Mouse (Mus musculus): ENCODE measurements at regions not wholly inside any gene's neighbourhood (a gene's known extent, or its start where the extent isn't known, plus 50 kb on each side); places are given as distances from the start of the nearest gene placed in this dataset.

GRCm38 (mm10) chr15:62812026-62812425 is 1033.0 kb downstream of the Gsdmc2 start:
- TF ChIP-seq CTCF (IDR thresholded peaks at IDR 0.05; ENCODE audit: borderline replicate concordance, control insufficient read depth, extremely low read depth, insufficient read depth, low read length, poor library complexity) (no peak), POLR2A (IDR thresholded peaks at IDR 0.05; ENCODE audit: control insufficient read depth, extremely low read depth, insufficient read depth, low read length, poor library complexity) (no peak)
- Histone ChIP-seq H3K36me3 (ENCODE audit: control insufficient read depth, insufficient read depth, low read length) (no peaks in the 10 kb centered on the region), H3K27me3 (ENCODE audit: control insufficient read depth, insufficient read depth, low read length) (no peaks in the 10 kb centered on the region), H3K27ac (ENCODE audit: control insufficient read depth, insufficient read depth, low read length) (no peak overlapping the region), H3K4me3 (ENCODE audit: control insufficient read depth, insufficient read depth, low read length) (no peak overlapping the region), H3K4me1 (replicated peaks; ENCODE audit: control insufficient read depth, insufficient read depth, low read length) (no peaks in the 10 kb centered on the region)
- WGBS: 73% methylated on average over 2 of the region's 2 CpGs
- no peak for DNase-seq

- H3K27ac ChIP-seq (ENCODE audit: control insufficient read depth, insufficient read depth, low read length): no peak overlapping the region
- no peak overlapping the region for H3K4me3 ChIP-seq (ENCODE audit: control insufficient read depth, insufficient read depth, low read length)
- DNase-seq: no peak
- H3K4me1 ChIP-seq (replicated peaks; ENCODE audit: control insufficient read depth, insufficient read depth, low read length): no peaks in the 10 kb centered on the region
- no peaks in the 10 kb centered on the region for H3K36me3 ChIP-seq (ENCODE audit: control insufficient read depth, insufficient read depth, low read length)
- no peaks in the 10 kb centered on the region for H3K27me3 ChIP-seq (ENCODE audit: control insufficient read depth, insufficient read depth, low read length)
- TF ChIP-seq CTCF (IDR thresholded peaks at IDR 0.05; ENCODE audit: borderline replicate concordance, control insufficient read depth, extremely low read depth, insufficient read depth, low read length, poor library complexity) (no peak), POLR2A (IDR thresholded peaks at IDR 0.05; ENCODE audit: control insufficient read depth, extremely low read depth, insufficient read depth, low read length, poor library complexity) (no peak)
- 6% methylated on average over 3 of the region's 3 CpGs for WGBS
Measured at GRCm38 (mm10) chr15:62809320-62809719, 1035.7 kb downstream of the Gsdmc2 start.

- H3K27me3 ChIP-seq (ENCODE audit: control insufficient read depth, insufficient read depth, low read length): no peaks in the 10 kb centered on the region
- no peak for TF ChIP-seq POLR2A (IDR thresholded peaks at IDR 0.05; ENCODE audit: control insufficient read depth, extremely low read depth, insufficient read depth, low read length, poor library complexity)
- TF ChIP-seq CTCF (IDR thresholded peaks at IDR 0.05; ENCODE audit: borderline replicate concordance, control insufficient read depth, extremely low read depth, insufficient read depth, low read length, poor library complexity): no peak
- H3K4me3 ChIP-seq (ENCODE audit: control insufficient read depth, insufficient read depth, low read length): no peak overlapping the region
- 46% methylated on average over 4 of the region's 4 CpGs for whole genome bisulfite sequencing
- no peaks in the 10 kb centered on the region for H3K36me3 ChIP-seq (ENCODE audit: control insufficient read depth, insufficient read depth, low read length)
- no peaks in the 10 kb centered on the region for H3K4me1 ChIP-seq (replicated peaks; ENCODE audit: control insufficient read depth, insufficient read depth, low read length)
- DNase-seq: no peak
- H3K27ac ChIP-seq (ENCODE audit: control insufficient read depth, insufficient read depth, low read length): no peak overlapping the region
Measured at GRCm38 (mm10) chr15:62808087-62808808, 1036.7 kb downstream of the Gsdmc2 start.

GRCm38 (mm10) chr15:62807364-62807763 is 1037.6 kb downstream of the Gsdmc2 start:
- H3K27me3 ChIP-seq (ENCODE audit: control insufficient read depth, insufficient read depth, low read length): no peaks in the 10 kb centered on the region
- no peak for TF ChIP-seq CTCF (IDR thresholded peaks at IDR 0.05; ENCODE audit: borderline replicate concordance, control insufficient read depth, extremely low read depth, insufficient read depth, low read length, poor library complexity)
- no peak for TF ChIP-seq POLR2A (IDR thresholded peaks at IDR 0.05; ENCODE audit: control insufficient read depth, extremely low read depth, insufficient read depth, low read length, poor library complexity)
- no peaks in the 10 kb centered on the region for H3K36me3 ChIP-seq (ENCODE audit: control insufficient read depth, insufficient read depth, low read length)
- no peak overlapping the region for H3K27ac ChIP-seq (ENCODE audit: control insufficient read depth, insufficient read depth, low read length)
- H3K4me1 ChIP-seq (replicated peaks; ENCODE audit: control insufficient read depth, insufficient read depth, low read length): no peaks in the 10 kb centered on the region
- DNase-seq: no peak
- no peak overlapping the region for H3K4me3 ChIP-seq (ENCODE audit: control insufficient read depth, insufficient read depth, low read length)
- WGBS: 3% methylated on average over 1 of the region's 1 CpGs

- no peak for DNase-seq
- H3K27me3 ChIP-seq (ENCODE audit: control insufficient read depth, insufficient read depth, low read length): no peaks in the 10 kb centered on the region
- no peaks in the 10 kb centered on the region for H3K36me3 ChIP-seq (ENCODE audit: control insufficient read depth, insufficient read depth, low read length)
- TF ChIP-seq POLR2A (IDR thresholded peaks at IDR 0.05; ENCODE audit: control insufficient read depth, extremely low read depth, insufficient read depth, low read length, poor library complexity): no peak
- no peak overlapping the region for H3K4me3 ChIP-seq (ENCODE audit: control insufficient read depth, insufficient read depth, low read length)
- no peak overlapping the region for H3K27ac ChIP-seq (ENCODE audit: control insufficient read depth, insufficient read depth, low read length)
- H3K4me1 ChIP-seq (replicated peaks; ENCODE audit: control insufficient read depth, insufficient read depth, low read length): no peaks in the 10 kb centered on the region
Measured at GRCm38 (mm10) chr15:62802770-62803169, 1042.2 kb downstream of the Gsdmc2 start.

- Histone ChIP-seq H3K27me3 (ENCODE audit: control insufficient read depth, insufficient read depth, low read length) (no peaks in the 10 kb centered on the region), H3K4me1 (replicated peaks; ENCODE audit: control insufficient read depth, insufficient read depth, low read length) (peaks cover 2% of the 10 kb centered on the region), H3K27ac (ENCODE audit: control insufficient read depth, insufficient read depth, low read length) (no peak overlapping the region), H3K4me3 (ENCODE audit: control insufficient read depth, insufficient read depth, low read length) (no peak overlapping the region), H3K36me3 (ENCODE audit: control insufficient read depth, insufficient read depth, low read length) (no peaks in the 10 kb centered on the region)
- no peak for DNase-seq
- TF ChIP-seq CTCF (IDR thresholded peaks at IDR 0.05; ENCODE audit: borderline replicate concordance, control insufficient read depth, extremely low read depth, insufficient read depth, low read length, poor library complexity): no peak
- no peak for TF ChIP-seq POLR2A (IDR thresholded peaks at IDR 0.05; ENCODE audit: control insufficient read depth, extremely low read depth, insufficient read depth, low read length, poor library complexity)
- 87% methylated on average over 4 of the region's 4 CpGs for WGBS
Measured at GRCm38 (mm10) chr15:62798731-62799130, 1046.2 kb downstream of the Gsdmc2 start.

GRCm38 (mm10) chr15:62793569-62793968 is 1051.4 kb downstream of the Gsdmc2 start:
- Histone ChIP-seq H3K36me3 (ENCODE audit: control insufficient read depth, insufficient read depth, low read length) (no peaks in the 10 kb centered on the region), H3K27ac (ENCODE audit: control insufficient read depth, insufficient read depth, low read length) (no peak overlapping the region), H3K4me1 (replicated peaks; ENCODE audit: control insufficient read depth, insufficient read depth, low read length) (peaks cover 3% of the 10 kb centered on the region), H3K27me3 (ENCODE audit: control insufficient read depth, insufficient read depth, low read length) (no peaks in the 10 kb centered on the region), H3K4me3 (ENCODE audit: control insufficient read depth, insufficient read depth, low read length) (no peak overlapping the region)
- WGBS: 77% methylated on average over 5 of the region's 5 CpGs
- TF ChIP-seq CTCF (IDR thresholded peaks at IDR 0.05; ENCODE audit: borderline replicate concordance, control insufficient read depth, extremely low read depth, insufficient read depth, low read length, poor library complexity) (no peak), POLR2A (IDR thresholded peaks at IDR 0.05; ENCODE audit: control insufficient read depth, extremely low read depth, insufficient read depth, low read length, poor library complexity) (no peak)
- DNase-seq: no peak
